Mouse (Mus musculus): Measurements from ENCODE around the gene Fsip1. TPM values are rescaled to one million over a fixed set of nuclear protein-coding genes. Genes with fewer than 3 reads are reported as not detected.
"Not testable (repeated sequence)": the region's sequence is repeated elsewhere in the genome, so short reads cannot be mapped to it uniquely, and the experiment has no call there.

The Fsip1 gene
- polyA plus RNA-seq, 1 experiment from 2014 or later: 1.4 TPM

DNA sequence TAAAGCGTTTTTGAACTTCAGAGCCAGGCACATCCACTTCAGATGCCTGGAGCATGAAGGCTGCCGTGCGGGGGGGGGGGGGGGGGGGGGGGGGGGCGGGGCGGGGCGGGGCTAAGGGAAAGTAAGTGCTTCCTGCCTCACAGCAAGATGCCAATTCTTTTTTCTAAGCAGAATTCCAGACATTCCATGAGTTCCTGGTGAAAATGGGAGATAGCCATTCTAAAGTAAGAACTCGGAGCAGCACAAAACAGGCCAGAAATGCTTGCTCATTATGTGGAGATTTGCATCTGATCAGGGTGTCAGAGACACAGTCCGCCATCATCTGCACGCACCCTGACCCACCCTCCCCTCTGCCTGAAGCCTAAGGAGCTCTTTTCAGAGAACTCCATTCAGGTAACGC lies 77.3 kb downstream of the Fsip1 start:
- DNase-seq (ENCODE audit: low spot score): no peak

DNA sequence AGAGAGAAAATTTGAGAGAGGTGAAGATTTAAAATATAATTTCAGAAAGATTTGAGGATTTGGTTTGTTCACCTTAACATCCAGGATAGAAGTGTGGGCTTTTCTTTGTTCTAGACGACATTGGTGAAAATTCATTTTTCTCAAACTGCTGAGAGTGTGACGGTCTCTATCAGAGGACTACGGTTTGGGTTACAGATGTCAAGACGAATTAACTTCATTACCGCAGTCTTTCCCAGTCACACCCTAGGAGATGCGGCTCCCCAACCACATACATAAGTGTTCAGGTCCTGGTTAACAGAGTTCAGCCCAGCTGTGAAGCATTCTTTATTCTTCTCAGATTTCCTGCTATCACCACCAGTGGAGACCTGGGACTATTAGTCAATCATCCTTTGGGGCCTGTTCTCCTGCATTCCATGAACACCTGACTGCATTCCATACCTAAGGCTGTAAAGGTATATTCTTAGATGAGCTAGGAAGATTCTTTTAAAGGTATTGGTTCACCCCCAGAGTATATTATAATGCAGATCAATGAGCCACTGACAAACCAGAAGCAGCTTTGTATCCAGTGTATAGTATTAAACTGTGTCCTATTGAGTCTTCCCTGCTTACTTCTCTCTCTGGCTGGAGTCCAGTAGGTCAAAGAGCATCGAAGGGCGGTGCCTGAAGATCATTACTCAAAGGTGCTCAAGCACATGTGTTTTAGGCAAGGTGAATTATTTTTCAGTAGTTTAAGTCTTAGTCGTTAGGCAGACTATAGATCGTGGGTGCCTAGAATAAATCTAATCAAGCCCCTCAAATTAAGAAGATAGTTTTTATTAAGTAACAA lies 82.0 kb downstream of the Fsip1 start:
- DNase-seq (ENCODE audit: low spot score): no peak

GRCm38 (mm10) chr2:118168225-118168624 lies 88.5 kb downstream of the Fsip1 start:
- no peak for DNase-seq (ENCODE audit: low spot score)

DNA sequence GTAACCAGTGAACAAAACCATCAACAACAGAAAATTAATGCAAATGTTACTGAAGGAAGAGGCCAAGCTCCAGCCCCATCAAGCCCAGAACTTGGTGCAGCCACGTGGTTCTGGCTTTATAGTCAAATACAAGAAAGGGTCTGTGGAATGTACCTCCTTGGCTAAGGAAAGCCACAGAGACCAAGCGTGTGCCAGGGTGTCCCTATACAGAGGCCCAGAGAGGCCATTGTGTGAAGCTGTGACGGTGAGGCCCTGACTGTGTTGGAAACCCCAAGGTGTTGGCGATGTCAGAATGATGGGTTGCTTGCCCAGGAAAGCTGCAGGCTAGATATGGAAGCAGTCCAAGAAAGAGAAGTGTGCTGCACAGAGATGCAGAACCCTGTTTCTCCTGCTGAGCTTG lies 89.0 kb downstream of the Fsip1 start:
- DNase-seq (ENCODE audit: low spot score): no peak

DNA sequence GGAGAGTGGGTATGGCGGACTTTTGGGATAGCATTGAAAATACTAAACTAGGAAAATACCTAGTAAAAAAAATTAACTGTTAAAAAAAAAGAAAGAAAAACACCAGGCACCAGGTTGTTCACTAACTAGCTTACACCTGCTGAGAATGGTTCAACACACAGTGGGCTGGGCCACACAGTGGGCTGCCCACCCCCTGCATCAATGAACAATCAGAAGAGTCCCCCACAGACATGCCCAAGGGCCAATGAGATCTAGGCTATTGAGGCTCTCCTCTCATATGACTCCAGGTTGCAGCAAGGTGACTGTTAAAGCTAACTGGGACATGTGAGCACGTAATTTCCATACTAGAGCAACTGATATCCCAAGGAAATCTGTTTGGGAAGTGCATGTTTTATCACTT lies 91.1 kb downstream of the Fsip1 start:
- no peak for DNase-seq (ENCODE audit: low spot score)

DNA sequence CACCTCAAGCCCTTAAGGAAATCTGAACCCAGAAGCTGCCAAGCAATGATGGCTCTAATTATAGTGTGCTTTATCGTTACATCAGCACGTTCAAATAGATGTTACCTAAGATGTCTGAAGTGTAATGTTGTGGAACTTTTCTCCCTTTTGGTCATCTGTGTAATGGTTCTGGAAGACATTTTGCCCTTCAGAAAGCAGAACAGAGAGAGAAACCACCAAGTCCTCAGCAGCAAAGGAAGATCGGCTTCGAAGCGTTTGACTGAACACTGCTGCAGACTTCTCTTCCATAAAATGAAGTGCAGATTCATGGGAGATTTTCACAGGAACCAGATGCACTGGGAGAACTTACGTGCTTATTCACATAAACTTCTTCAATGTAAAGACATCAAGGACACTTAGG lies 92.6 kb downstream of the Fsip1 start:
- DNase-seq (ENCODE audit: low spot score): no peak

DNA sequence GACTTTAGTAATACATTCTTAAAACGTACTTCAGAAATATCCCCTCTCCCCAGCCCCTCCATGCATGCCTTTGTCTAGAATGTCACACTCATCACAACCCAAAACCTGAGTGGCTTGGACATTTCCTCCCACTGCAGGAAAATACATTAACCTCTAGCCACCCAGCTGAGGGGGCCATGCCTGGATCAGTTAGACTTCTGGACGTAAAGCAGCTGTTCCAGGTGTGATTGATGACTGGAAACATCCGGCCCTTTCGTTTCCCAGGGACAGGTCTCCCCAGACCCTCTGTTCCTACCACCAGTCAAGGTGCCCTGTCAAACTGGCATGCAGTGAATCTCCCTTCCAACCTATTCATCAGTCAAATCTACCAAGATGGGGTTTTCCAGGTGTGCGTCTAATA lies 94.3 kb downstream of the Fsip1 start:
- DNase-seq (ENCODE audit: low spot score): no peak

DNA sequence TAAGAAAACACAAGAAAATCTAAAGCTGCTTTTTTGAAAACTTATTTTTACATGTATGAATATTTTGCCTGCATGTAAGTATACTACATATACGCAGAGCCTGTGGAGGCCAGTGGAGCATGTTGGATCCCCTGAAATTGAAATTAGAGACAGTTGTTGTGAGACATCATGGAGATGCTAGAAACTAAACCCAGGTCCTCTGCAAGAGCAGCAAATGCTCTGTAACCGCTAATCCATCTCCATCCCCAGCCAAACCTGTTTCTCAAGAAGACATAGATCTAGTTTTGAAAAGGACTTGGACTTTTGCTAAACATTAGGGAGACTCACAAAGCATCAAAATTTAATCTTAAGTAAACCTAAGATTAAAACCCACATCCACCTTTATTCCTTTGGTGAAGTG lies 95.8 kb downstream of the Fsip1 start:
- no peak for DNase-seq (ENCODE audit: low spot score)

GRCm38 (mm10) chr2:118160547-118160946 lies 96.2 kb downstream of the Fsip1 start:
- DNase-seq (ENCODE audit: low spot score): no peak

- no peak for DNase-seq (ENCODE audit: low spot score)
These were observed 97.6 kb downstream of the Fsip1 start for GRCm38 (mm10) chr2:118159126-118159525.

- no peak for DNase-seq (ENCODE audit: low spot score)
These were observed 98.7 kb downstream of the Fsip1 start for GRCm38 (mm10) chr2:118158095-118158494.

- no peak for DNase-seq (ENCODE audit: low spot score)
These were observed 106.8 kb downstream of the Fsip1 start for GRCm38 (mm10) chr2:118149855-118150563.

GRCm38 (mm10) chr2:118148321-118149142 lies 108.2 kb downstream of the Fsip1 start:
- no peak for DNase-seq (ENCODE audit: low spot score)

DNA sequence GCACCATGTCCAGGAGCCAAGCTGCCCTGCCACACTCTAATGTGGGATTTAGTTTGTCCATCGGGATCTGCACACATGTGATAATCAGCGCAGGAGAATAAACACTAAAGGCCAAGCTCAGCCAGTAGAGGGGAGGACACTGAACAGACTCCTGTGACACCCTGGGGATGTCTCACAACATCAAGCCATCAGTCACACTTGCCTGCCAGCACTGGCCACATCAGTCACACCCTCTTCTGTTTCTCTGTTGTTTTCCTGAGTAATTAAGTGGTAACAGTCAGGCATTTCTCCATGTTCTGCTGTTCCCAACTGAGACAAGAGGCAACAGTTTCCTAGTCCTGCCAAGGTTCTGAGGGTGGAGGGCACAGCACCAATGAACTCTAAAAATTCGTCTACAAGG lies 109.0 kb downstream of the Fsip1 start:
- DNase-seq (ENCODE audit: low spot score): not testable (repeated sequence)

DNA sequence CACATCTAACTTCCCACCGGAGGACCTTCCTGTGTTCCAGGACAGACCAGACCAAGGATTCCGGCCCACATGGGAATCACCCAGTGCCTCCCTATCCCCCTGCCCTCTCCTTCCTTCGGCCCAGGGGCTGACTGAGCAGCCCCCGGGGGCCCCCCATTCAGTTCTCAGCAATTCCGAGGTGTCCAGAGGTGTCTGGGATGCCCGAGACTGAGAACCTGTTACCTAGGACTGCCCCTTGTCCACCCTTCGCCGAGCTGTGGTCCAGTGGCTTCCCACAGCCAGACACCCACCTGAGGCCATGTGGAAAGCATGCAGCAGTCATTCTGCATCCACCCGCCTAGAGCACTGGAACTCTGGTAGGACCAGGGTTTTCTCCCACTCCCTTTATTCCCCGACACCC lies 115.1 kb downstream of the Fsip1 start:
- DNase-seq (ENCODE audit: low spot score): no peak

- DNase-seq (ENCODE audit: low spot score): no peak
These were observed 117.5 kb downstream of the Fsip1 start for GRCm38 (mm10) chr2:118139261-118139660.

DNA sequence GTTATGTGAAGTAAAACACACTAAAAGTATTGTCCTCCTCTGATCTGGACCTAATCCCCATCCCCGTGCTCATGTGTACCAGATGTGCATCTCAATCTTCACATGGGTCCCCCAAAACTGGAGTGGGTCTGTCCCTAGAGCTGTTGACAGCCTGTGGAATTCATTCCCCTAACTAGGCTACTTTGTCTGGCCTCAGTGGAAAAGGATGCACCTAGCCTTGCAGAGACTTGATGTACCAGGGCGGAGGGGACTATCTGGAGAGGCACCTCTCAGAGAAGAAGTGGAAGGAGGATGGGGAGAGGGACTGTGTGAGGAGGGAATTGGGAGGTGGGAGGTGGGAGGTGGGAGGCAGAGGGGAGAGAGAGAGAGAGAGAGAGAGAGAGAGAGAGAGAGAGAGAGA lies 119.0 kb downstream of the Fsip1 start:
- no peak for DNase-seq (ENCODE audit: low spot score)

DNA sequence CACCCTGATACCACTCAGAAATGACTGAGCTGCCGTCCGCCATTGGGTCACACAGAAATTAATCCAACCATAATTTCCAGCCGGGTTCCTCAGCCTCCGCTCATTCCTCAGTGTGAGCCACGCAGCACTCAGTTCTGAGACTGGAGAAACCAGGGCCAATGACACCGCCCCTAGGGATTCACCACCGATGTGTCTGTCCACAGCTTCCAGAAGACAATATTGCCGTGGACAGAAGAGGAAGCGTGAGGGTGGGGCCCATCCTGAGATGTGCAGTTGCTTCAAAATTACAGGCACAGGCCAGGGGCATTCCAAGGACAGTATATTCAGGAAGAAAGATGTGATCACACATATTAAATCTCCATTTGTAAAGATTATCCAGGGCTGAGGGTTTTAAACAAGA lies 119.7 kb downstream of the Fsip1 start:
- DNase-seq (ENCODE audit: low spot score): no peak

DNA sequence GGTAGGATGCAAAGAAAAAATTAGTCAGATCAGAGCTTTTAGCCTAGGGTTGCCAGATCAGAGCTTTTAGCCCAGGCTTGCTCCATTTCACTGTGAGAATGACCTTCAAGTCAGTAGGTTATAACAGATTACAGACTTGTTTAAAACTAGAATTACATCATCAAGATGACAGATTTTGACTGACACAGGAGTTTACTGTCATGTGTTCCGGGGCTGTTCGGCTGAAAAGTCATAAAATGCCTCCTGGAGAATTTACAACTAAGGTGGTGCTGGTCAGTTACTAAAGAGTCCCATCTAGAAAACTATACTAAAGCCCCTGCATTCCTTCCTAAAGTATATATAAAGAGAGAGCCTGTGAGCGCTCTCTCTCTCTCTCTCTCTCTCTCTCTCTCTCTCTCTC lies 128.5 kb downstream of the Fsip1 start:
- DNase-seq (ENCODE audit: low spot score): no peak

DNA sequence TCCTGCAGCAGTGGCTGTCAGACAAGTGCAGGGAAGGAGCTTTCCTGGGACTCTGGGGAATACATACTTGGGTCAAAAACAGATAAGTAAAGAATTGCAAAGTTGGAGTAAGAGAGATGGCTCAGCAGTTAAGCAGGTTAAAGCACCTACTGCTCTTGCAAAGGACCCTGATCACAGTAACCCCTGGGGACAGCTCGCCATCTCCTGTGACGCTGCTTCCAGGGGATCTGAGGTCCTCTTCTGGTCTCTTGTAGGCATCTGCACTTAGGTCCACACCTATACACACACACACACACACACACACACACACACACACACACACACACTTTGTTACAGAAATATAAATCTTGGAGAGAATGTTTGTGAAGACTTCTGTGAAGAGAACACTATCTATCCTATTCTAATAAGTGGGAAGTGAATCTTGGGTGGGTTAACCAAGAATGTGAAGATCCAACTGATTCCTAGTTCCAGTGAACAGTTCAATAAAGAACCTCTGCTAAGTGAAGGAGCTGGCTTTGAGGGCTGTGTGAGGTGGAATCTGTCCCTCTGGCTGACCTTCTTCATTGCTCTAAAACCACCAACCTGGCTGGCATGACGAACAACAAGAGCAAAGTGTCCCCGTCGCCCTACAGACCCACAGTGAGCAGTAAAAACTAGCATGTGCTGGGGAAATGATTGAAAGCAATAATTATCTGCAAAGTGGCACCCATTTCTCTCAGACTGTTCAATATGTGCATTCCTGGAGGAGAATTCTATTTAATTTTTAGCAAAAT lies 129.1 kb downstream of the Fsip1 start:
- DNase-seq (ENCODE audit: low spot score): no peak

GRCm38 (mm10) chr2:118125943-118126470 lies 130.8 kb downstream of the Fsip1 start:
- DNase-seq (ENCODE audit: low spot score): no peak
